Mouse (Mus musculus) heart, postnatal 25 days (tissue): ENCODE measurements around the gene Gm8773. TPM values are rescaled to one million over a fixed set of nuclear protein-coding genes. Genes with fewer than 3 reads are reported as not detected.

Experiments
- DNase-seq: peaks from one replicate; pipeline ENCODE4 v3.0.0; 2022; ENCODE audit warnings: low spot score
- intact Hi-C: fragments of 180-260 bp; cut with DNase I; formaldehyde crosslinking; loops from one replicate; pipeline ENCODE4 v1.15.1; 2025
- total RNA-seq, 2 experiments: library from RNA; stranded (reverse); gene quantifications; 2 replicates each; pipeline ENCODE4 v1.2.3; 2021

Gm8773 gene
- total RNA-seq: not detected

GRCm38 (mm10) chr5:5573749-5574317 lies at the start of gene Gm8773:
Gene Gm8773 (plus strand): TSS chr5:5573799.
- intact Hi-C loops: no loop called here
- no peak for DNase-seq

DNA sequence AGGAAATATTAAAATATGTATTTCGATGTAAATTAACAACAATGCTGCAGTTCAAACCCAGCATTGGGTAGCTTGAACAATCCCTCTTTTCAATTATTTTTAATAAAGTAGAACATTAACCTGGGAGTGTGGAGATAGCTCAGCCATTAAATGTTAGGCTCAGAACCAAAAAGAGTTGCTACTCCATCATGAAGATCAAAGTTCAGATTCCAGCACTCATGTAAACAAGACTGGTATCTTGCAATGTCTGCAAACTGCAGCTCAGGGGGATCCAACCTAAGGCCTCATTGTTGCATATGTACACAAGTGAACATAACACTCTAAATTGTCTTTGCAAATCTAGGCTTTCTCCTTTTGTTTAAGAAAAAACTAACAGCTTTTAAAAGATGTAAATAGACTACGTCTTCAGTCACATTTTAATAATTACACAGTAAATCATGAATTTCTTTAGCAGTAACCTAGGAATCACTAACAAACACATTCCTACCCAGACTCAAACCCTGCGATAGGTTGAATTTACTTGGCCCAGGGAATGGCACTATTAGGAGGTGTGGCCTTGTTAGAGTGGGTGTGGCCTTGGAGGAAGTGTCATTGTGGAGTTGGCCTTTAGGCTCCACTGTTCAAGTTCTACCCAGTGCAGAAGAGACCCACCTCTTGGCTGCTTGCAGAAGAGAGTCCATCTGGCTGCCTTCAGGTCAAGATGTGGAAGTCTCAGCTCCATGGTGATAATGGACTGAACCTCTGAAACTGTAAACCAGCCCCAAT lies 39.8 kb upstream of the Gm8773 start:
- no peak for DNase-seq
- intact Hi-C loops: no loop called here

DNA sequence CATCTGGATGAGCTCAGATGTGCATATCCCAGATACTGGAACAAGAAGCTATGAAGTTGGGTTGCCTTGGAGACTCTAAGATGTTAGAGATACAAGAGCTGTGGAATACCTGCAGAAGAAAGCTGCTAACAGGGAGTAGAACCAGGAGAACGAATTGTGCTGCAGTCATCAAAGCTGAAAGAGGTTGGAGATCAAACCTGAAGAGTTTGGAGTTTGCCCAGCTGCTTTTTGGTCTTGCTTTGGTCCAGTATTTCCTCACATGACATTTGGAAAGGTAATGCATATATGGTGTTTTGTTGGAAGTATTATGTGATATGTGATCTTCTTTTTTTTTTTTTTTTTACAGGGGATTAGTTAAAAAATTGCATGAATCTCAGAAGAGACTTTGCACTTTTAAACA lies 37.5 kb upstream of the Gm8773 start:
- DNase-seq: no peak
- intact Hi-C loops: no loop called here

DNA sequence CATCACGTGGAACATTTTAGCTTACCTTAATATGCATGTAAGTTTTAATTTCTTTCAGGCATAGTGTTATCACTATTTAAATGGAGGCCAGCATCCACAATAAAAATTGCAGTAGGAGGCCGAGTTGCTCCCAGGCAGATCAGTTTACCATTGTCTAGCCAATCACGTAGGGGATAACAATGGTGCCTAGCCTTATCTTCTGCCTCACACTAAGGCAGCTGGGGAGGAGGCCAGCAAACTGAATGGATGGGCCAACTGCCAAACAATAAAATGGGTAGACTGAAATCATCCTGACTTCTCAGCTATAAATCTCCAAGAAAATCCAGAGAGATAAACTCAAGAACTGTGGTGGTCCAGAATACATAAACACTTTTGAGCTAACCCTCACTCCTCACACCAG lies 33.8 kb upstream of the Gm8773 start:
- no peak for DNase-seq
- intact Hi-C loops: no loop called here

GRCm38 (mm10) chr5:5540385-5540784 lies 33.2 kb upstream of the Gm8773 start:
- no peak for DNase-seq
- intact Hi-C loops: no loop called here

DNA sequence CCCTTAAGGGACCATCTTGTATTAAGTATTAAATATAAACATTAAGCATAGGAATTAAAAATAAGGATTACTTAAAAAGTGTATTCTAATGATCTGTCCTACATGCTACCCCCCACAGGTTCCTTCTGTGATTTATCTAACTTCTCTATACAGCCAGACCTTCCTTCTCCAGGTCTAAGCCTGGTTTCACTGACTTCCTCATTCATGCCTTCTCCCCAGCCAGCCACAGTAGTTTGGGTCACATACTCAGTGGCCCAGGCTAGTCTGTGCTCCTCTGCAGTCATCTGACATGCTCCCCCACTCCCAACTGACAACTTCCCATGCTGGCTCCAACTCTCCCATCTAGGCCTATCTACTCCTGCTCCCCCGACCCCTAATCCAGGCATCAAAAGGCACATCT lies 22.5 kb upstream of the Gm8773 start:
- intact Hi-C loops: no loop called here
- no peak for DNase-seq

GRCm38 (mm10) chr5:5559079-5559740 lies 14.4 kb upstream of the Gm8773 start, which contains the start of gene Gtpbp10:
Gene Gtpbp10 (minus strand): TSS chr5:5559538.
- intact Hi-C loops: loop anchor here (2.0 kb wide), 1 partner anchor 44 kb away; the partner anchor contains the start of gene Cldn12
- peak; percentile 82 for DNase-seq

GRCm38 (mm10) chr5:5559798-5560197 lies 13.8 kb upstream of the Gm8773 start:
- intact Hi-C loops: loop anchor here (2.0 kb wide), 1 partner anchor 45 kb away; the partner anchor contains the start of gene Cldn12
- no peak for DNase-seq

- intact Hi-C loops: no loop called here
- DNase-seq: no peak
These were observed 12.4 kb upstream of the Gm8773 start for GRCm38 (mm10) chr5:5561041-5561706.

DNA sequence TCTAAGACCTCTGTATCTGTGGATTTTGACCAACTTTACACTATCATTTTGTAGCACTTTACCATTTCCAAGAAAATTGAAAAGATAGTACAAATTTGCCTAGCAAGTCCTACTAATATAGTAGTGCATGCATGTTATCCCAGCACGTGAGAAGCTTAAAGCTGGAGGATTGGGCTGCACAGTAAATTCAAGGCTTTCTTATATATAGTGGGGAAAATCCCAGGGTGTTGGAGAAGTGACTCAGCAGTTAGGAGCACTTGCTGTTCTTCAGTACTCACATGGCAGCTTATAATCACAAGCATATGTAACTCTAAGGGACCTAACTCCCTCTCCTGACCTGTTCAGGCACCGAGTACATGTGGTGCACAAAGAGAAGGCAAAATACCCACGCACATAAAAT lies 11.2 kb upstream of the Gm8773 start:
- intact Hi-C loops: no loop called here
- DNase-seq: no peak

- DNase-seq: no peak
- intact Hi-C loops: no loop called here
These were observed 14.1 kb downstream of the Gm8773 start for GRCm38 (mm10) chr5:5587686-5588085.

DNA sequence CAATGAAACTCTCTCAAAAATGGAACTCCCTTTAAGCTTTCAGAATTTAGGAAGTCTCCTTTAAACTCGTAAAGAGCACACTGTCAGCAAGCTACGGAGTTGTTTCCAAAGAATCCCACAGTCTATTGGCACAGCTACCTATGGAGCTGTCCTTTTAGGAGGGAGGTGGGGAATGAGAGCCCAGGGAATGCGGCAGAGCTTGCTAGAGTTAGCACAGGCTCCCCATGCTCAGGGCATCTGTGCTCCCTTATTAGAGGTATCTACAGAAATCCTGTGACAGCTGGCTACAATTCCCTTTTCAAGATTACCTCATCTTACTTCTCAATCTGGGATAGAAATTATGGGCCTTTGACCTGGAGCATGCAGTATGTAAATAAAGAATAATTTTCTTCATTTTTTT lies 36.9 kb downstream of the Gm8773 start:
- DNase-seq: no peak
- intact Hi-C loops: no loop called here

DNA sequence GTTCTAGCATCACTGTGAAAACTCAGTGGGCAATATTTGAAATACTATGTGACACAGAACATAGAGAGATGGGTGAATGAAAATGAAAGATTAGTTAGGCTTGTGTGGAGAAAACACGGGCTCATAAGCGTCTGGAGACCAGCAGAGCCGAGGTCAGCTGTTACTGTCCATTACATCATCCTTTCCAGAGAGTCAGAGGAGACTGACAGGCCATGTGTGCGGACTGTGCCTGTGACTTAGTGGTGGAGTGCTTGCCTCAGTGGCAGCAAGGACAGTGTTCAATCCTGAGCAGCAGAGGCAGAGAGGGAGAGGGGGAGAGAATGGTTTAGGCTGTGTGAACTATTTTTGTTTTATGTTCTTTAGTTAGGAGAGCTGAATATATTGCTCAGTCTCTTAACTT lies 44.7 kb downstream of the Gm8773 start:
- intact Hi-C loops: no loop called here
- no peak for DNase-seq

- DNase-seq: no peak
These were observed 51.9 kb downstream of the Gm8773 start for GRCm38 (mm10) chr5:5625491-5625890.

More at GRCm38 (mm10) chr5:5625491-5625890, 51.9 kb downstream of the Gm8773 start:
- intact Hi-C loops: no loop called here

Other genes starting within 250 kb of the Gm8773 start
- 10 to 100 TPM in 1 of 2 experiments, 1 to 10 TPM in 1; 9.8 to 10.2 TPM for gene Cdk14, start 153.5 kb upstream of the Gm8773 start, total RNA-seq
- not detected for gene 1700015F17Rik, start 94.7 kb upstream of the Gm8773 start, total RNA-seq
- 10 to 100 TPM; 18.9 to 23.9 TPM for gene Cldn12, start 58.8 kb upstream of the Gm8773 start, total RNA-seq
- 10 to 100 TPM in 1 of 2 experiments, 1 to 10 TPM in 1; 9.4 to 10.5 TPM for gene Gtpbp10, start 14.3 kb upstream of the Gm8773 start, total RNA-seq
- under 1 TPM; 0.88 to 0.95 TPM for gene Cfap69, start 90.4 kb downstream of the Gm8773 start, total RNA-seq
- gene Steap2, start 120.8 kb downstream of the Gm8773 start, total RNA-seq: under 1 TPM; 0.39 to 0.45 TPM
- gene Steap1, start 175.5 kb downstream of the Gm8773 start, total RNA-seq: not detected